Mouse (Mus musculus): ENCODE data around the gene Cacna1i.

DNA sequence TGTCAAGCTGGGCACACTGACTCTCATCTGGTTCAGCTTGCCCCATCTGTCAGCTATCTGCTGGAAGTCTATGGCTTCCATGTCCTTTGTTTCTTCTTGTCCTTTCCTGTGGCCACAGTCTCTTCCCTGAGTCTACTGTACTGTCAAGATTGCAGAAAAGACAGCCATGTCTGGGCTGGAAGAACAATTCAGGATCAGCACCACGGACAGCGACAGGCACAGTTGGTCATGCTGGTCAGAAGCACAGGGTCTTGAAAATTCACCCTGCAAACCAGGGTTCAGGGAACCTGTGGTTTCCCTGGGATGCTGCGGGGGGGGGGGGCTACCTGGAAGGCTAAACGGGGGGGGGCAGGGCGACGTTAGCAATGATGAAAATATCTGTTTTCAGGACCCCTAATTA lies 9.4 kb upstream of the Cacna1i start:
- no peak for TF ChIP-seq CTCF (IDR thresholded peaks at IDR 0.05; ENCODE audit: extremely low read depth, insufficient read depth, low read length)
- TF ChIP-seq POLR2A (IDR thresholded peaks at IDR 0.05; ENCODE audit: extremely low read depth, insufficient read depth, low read length), result no peak
